Mouse (Mus musculus) kidney, embryonic 15.5 days (tissue): ENCODE results near the gene Grb7. TPM values are rescaled to one million over a fixed set of nuclear protein-coding genes. Genes with fewer than 3 reads are reported as not detected.

ENCODE experiments used
- ATAC-seq: fragments of 200-750 bp; cut with Nextera tagmentation; replicated peaks from 2 replicates; pipeline ENCODE4 v1.8.0; 2017; ENCODE audit warnings: moderate TSS enrichment; ENCODE audit not compliant: low FRiP score
- H3K27ac ChIP-seq: fragments of 300-500 bp; sonication (generic); 2 replicates; pipeline ENCODE4 v1.5.1; 2015; ENCODE audit warnings: mild to moderate bottlenecking, inconsistent platforms
- H3K27me3 ChIP-seq: fragments of 300-500 bp; sonication (generic); 2 replicates; pipeline ENCODE4 v1.6.1; 2015; ENCODE audit warnings: inconsistent platforms
- H3K36me3 ChIP-seq: fragments of 300-500 bp; sonication (generic); 2 replicates; pipeline ENCODE4 v1.6.1; 2015; ENCODE audit warnings: inconsistent platforms
- H3K4me1 ChIP-seq: fragments of 300-500 bp; sonication (generic); 2 replicates; pipeline ENCODE4 v1.6.1; 2015; ENCODE audit warnings: inconsistent platforms
- H3K4me2 ChIP-seq: fragments of 300-500 bp; sonication (generic); 2 replicates; pipeline ENCODE4 v1.6.1; 2015; ENCODE audit warnings: moderate library complexity, mild to moderate bottlenecking, inconsistent platforms
- H3K4me3 ChIP-seq: fragments of 300-500 bp; sonication (generic); replicated peaks from 2 replicates; pipeline ENCODE4 v1.5.1; 2015; ENCODE audit warnings: mild to moderate bottlenecking, inconsistent platforms
- H3K9ac ChIP-seq: fragments of 300-500 bp; sonication (generic); 2 replicates; pipeline ENCODE4 v1.6.1; 2015; ENCODE audit warnings: mild to moderate bottlenecking, inconsistent platforms
- H3K9me3 ChIP-seq: fragments of 300-500 bp; sonication (generic); replicated peaks from 2 replicates; pipeline ENCODE4 v1.6.1; 2016; ENCODE audit warnings: inconsistent platforms
- WGBS: fragments of 180-500 bp; shearing (Covaris S2); methylation state at CpG from one replicate; pipeline ENCODE4 v1.1.7; 2015; ENCODE audit warnings: mixed read lengths; 5-methylcytosine and 5-hydroxymethylcytosine counted together
- polyA plus RNA-seq: library from polyadenylated mRNA; unstranded; fragments of >200 nt; fragmentation: Nextera tagmentation; extraction: Ambion mirVana; gene quantifications from 2 replicates; pipeline ENCODE4 v1.2.1, GENCODE M21; 2015

The Grb7 gene
- 68.8 and 69.8 TPM in 2 replicates for polyA plus RNA-seq

- H3K4me2 ChIP-seq: peak within 1 kb of the TSS; percentile 50
- H3K4me3 ChIP-seq: peak within 1 kb of the TSS; percentile 47
- peak within 1 kb of the TSS; percentile 96 for H3K27ac ChIP-seq
- H3K27me3 ChIP-seq: peaks cover 29% of the 10 kb centered on the region
- no peaks in the 10 kb centered on the region for H3K9me3 ChIP-seq
- peaks cover 52% of the 10 kb centered on the region for H3K4me1 ChIP-seq
- peak; percentile 44 for ATAC-seq
- H3K36me3 ChIP-seq: peaks cover 3% of the 10 kb centered on the region; the same call in 1 of the 2 replicates
- 3% methylated on average over 5 of the region's 5 CpGs for WGBS
- peak within 1 kb of the TSS; percentile 35 for H3K9ac ChIP-seq
Observed at GRCm38 (mm10) chr11:98446213-98446561, at the start of gene Grb7. TSS of gene Grb7 (plus strand) at chr11:98446394.

DNA sequence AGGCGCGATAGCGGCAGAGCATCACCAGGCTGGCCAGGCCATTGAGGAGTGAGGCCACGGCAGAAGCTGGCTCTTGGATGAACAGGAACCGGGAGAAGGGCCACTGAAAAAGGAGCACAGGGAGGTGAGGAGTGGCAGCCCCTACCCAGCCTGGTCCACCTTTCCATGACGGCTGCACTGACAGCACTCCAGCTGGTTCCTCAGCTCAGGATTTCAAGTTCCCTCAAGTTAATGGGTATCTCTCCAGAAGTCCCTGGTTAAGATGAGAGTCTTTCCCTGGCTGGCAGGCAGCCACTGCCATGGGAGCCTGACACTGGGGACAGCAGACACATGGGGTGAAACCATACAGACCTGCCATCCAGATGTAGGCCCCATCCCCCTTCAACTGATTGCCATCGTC is 48.2 kb upstream of the Grb7 start:
- Histone ChIP-seq H3K36me3 (0 out of 2 replicates have a peak, but pooled peaks cover 6% of the 10 kb centered on the region), H3K4me2 (no peak overlapping the region), H3K9ac (no peak overlapping the region), H3K27me3 (no peaks in the 10 kb centered on the region), H3K9me3 (no peaks in the 10 kb centered on the region), H3K27ac (no peak overlapping the region), H3K4me3 (no peak overlapping the region), H3K4me1 (peaks cover 43% of the 10 kb centered on the region)
- ATAC-seq: no peak
- 94% methylated on average over 7 of the region's 7 CpGs for WGBS

DNA sequence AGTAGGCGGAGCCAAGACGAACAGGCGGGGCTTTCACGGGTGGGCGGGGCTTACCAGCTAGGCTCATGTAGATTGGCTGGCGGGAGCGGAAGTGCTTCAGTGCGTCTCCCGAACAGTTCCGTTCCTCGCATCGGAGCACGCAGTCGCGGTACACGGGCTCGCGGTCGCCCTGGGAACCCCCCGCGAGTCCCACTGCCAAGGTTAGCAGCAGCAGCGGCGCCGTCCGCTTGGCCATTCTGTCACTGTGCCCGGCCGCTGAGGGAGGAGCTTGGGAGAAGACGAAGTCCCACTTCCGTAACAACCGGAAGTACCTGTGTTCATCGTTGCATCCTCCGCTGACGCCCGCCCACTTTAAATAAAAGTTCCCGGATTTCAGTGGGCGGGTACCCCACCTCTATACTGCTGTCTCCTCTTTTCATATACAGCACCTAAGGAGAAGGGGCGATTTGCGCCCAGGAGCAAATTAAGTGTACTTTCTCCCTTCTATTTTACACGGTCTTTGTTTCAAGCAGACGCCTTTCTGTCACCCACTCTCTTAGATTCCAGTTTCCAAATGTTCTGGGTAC is 46.0 kb upstream of the Grb7 start, which contains the start of gene Pgap3:
TSS of gene Pgap3 (minus strand) at position 330 of the 566 bp plus-strand sequence.
- peak within 1 kb of the TSS; percentile 87 for H3K4me2 ChIP-seq
- peak within 1 kb of the TSS; percentile 73 for H3K9ac ChIP-seq
- no peaks in the 10 kb centered on the region for H3K9me3 ChIP-seq
- WGBS: under 1% methylated on average over 40 of the region's 40 CpGs
- ATAC-seq: peak; percentile 91
- H3K4me3 ChIP-seq: peak within 1 kb of the TSS; percentile 81
- peak within 1 kb of the TSS; percentile 100 for H3K27ac ChIP-seq
- 0 out of 2 replicates have a peak, but pooled peaks cover 6% of the 10 kb centered on the region for H3K36me3 ChIP-seq
- H3K27me3 ChIP-seq: no peaks in the 10 kb centered on the region
- H3K4me1 ChIP-seq: peaks cover 20% of the 10 kb centered on the region

GRCm38 (mm10) chr11:98400816-98401215 is 45.4 kb upstream of the Grb7 start:
- peaks cover 18% of the 10 kb centered on the region for H3K4me1 ChIP-seq
- peak overlapping the region; percentile 100 for H3K27ac ChIP-seq
- H3K27me3 ChIP-seq: no peaks in the 10 kb centered on the region
- H3K4me3 ChIP-seq: peak overlapping the region; percentile 81
- ATAC-seq: peak; percentile 63
- 0 out of 2 replicates have a peak, but pooled peaks cover 6% of the 10 kb centered on the region for H3K36me3 ChIP-seq
- H3K9me3 ChIP-seq: no peaks in the 10 kb centered on the region
- H3K9ac ChIP-seq: peak overlapping the region; percentile 73
- WGBS: 52% methylated on average over 3 of the region's 3 CpGs
- H3K4me2 ChIP-seq: peak overlapping the region; percentile 87

DNA sequence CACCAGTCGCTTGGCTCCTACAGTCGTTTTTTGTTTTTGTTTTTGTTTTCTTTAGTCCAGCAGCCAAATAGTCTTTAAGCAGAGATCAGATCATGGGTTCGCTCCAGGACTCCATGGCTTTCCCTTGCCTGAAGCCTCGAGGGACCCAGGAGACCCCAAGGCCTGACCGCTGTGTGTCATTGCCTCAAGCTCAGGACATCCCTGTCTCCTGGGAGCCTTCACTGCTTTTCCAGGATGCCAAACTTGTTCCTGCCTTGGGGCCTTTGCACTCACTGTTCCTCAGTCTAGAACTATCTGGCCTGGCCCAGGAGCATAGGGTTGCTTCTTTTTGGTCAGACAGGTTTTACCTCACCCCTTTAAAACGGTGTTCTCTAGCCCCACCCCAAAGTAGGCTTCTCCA is 39.6 kb upstream of the Grb7 start:
- Histone ChIP-seq H3K4me3 (no peak overlapping the region), H3K9ac (no peak overlapping the region), H3K36me3 (no peaks in the 10 kb centered on the region), H3K4me2 (no peak overlapping the region), H3K9me3 (no peaks in the 10 kb centered on the region), H3K27me3 (peaks cover 5% of the 10 kb centered on the region), H3K4me1 (peaks cover 27% of the 10 kb centered on the region), H3K27ac (no peak overlapping the region)
- no peak for ATAC-seq
- 67% methylated on average over 6 of the region's 6 CpGs for WGBS

DNA sequence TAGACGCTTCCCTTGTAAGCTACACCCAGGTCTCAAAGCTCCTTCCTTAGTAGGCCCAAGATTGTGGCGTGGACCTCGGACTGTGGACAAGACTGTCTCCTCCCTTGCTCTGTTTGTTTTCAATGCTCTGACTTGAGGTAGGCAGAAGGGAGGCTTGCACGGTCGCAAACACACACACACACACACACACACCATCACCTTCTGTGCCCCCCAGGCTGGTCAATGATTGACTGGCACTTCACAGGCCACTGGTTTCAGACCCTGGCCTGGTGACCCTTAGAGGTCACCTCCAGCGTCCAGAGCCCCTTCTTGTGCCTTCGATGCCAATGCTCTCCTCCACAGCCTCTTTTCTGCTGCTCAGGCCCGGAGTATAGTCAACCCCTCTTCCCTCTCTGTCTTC is 37.3 kb upstream of the Grb7 start:
- Histone ChIP-seq H3K36me3 (no peaks in the 10 kb centered on the region), H3K9me3 (no peaks in the 10 kb centered on the region), H3K4me1 (peaks cover 42% of the 10 kb centered on the region), H3K27ac (peak overlapping the region; percentile 90), H3K4me2 (peak overlapping the region; percentile 52), H3K27me3 (peaks cover 5% of the 10 kb centered on the region), H3K4me3 (peak overlapping the region; percentile 19), H3K9ac (no peak overlapping the region)
- peak; percentile 52 for ATAC-seq
- WGBS: 31% methylated on average over 8 of the region's 8 CpGs

DNA sequence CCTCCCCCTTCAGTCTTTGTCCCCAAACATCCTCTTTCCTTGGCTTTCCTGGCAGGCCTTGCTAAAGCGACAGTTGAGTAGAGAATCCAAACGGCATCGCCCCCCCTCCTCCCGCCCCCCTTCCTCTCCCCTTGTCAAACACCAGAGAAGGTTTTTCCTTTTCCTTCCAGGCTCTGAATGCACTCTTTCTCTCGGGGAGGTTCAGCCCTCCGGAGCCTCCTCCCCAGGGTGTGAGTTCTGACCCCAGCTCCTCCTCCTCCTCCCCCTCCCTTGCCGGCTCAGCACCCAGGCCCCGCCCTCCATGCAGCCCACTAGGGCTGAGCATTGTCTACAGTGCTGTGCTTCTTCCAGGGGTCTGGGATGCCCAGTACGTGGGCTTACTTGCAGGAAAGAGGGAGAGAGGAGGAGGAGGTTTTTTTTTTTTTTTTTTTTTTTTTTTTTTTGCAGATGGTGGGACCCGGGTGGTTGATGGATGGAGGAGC is 36.8 kb upstream of the Grb7 start:
- Histone ChIP-seq H3K9me3 (no peaks in the 10 kb centered on the region), H3K4me3 (peak overlapping the region; percentile 19), H3K4me2 (peak overlapping the region; percentile 52), H3K27ac (peak overlapping the region; percentile 90), H3K4me1 (peaks cover 47% of the 10 kb centered on the region), H3K36me3 (no peaks in the 10 kb centered on the region), H3K9ac (no peak overlapping the region), H3K27me3 (peaks cover 5% of the 10 kb centered on the region)
- 2% methylated on average over 9 of the region's 10 CpGs for WGBS
- peak; percentile 70 for ATAC-seq

DNA sequence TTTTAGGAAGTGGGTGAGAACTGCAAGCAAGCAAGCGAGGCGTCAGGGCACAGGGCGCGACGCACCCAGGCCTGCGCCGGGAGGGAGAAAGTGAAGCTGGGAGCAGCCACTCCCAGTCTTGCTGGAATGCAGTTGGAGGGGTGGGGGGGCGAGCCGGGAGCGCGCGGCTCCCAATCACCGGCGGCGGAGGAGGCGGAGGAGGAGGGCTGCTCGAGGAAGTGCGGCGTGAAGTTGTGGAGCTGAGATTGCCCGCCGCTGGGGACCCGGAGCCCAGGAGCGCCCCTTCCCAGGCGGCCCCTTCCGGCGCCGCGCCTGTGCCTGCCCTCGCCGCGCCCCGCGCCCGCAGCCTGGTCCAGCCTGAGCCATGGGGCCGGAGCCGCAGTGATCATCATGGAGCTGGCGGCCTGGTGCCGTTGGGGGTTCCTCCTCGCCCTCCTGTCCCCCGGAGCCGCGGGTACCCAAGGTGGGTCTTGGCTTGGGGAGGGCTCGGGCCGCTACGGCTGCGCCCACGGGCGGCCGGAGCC is 33.9 kb upstream of the Grb7 start, which contains the start of gene Erbb2:
TSS of gene Erbb2 (plus strand) at position 198 of the 524 bp plus-strand sequence.
- ATAC-seq: peak; percentile 81
- Histone ChIP-seq H3K27me3 (peaks cover 5% of the 10 kb centered on the region), H3K4me1 (peaks cover 75% of the 10 kb centered on the region), H3K36me3 (0 out of 2 replicates have a peak, but pooled peaks cover 5% of the 10 kb centered on the region), H3K9ac (peak within 1 kb of the TSS; percentile 100), H3K27ac (peak within 1 kb of the TSS; percentile 98), H3K9me3 (no peaks in the 10 kb centered on the region), H3K4me2 (peak within 1 kb of the TSS; percentile 79), H3K4me3 (peak within 1 kb of the TSS; percentile 99)
- WGBS: 0% methylated on average over 38 of the region's 49 CpGs

DNA sequence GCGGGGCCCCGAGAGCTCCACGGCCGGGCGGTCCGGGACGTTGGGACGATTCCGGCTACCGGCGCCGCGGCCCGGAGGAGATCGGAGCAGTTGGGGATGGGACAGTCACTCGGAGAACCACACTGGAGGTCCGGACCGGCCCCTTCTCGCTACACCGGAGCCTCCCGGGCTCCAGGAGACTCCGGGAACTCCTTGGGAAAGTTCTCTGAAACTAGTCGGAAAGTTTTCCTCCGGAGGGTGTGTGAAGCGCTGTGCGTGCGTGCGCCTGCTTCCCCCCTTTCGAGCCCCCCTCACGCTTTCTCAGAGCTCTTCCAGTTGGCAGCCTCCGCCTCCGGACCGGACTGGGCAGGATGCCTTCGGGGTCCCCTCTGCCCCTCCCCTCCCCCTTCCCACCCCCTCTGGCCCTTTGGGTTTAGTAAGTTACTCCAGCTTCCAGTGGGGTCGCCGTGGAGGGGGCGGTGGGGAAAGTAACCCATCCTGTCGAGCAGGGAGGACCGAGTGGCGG is 33.3 kb upstream of the Grb7 start:
- Histone ChIP-seq H3K9ac (peak overlapping the region; percentile 100), H3K4me2 (peak overlapping the region; percentile 79), H3K27ac (peak overlapping the region; percentile 98), H3K4me3 (peak overlapping the region; percentile 99), H3K36me3 (0 out of 2 replicates have a peak, but pooled peaks cover 5% of the 10 kb centered on the region), H3K9me3 (no peaks in the 10 kb centered on the region), H3K27me3 (peaks cover 5% of the 10 kb centered on the region), H3K4me1 (peaks cover 75% of the 10 kb centered on the region)
- ATAC-seq: peak; percentile 27
- 0% methylated on average over 40 of the region's 40 CpGs for WGBS

DNA sequence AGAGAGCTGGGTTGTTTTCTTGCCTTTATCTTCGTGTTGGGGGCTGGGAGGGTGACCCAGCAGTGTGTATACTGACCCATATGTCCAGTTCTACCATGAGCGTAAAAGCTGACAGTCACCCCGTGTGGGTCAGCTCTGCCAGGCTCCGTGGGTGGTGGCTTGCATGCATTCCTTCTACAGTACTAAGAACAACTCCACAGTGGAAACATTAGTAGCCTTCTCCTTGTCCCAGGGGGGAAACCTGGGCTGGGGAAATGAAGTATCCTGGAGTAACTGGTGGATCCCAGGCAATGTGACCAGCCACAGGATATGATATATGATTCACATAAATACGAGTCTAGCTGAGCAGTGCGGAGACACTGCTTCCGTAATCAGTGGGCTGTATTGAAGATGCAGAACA is 32.5 kb upstream of the Grb7 start:
- 9% methylated on average over 7 of the region's 7 CpGs for WGBS
- H3K9me3 ChIP-seq: no peaks in the 10 kb centered on the region
- ATAC-seq: no peak
- 0 out of 2 replicates have a peak, but pooled peaks cover 9% of the 10 kb centered on the region for H3K36me3 ChIP-seq
- H3K4me3 ChIP-seq: peak overlapping the region; percentile 99
- peak overlapping the region; percentile 98 for H3K27ac ChIP-seq
- H3K4me2 ChIP-seq: peak overlapping the region; percentile 79
- peaks cover 79% of the 10 kb centered on the region for H3K4me1 ChIP-seq
- H3K9ac ChIP-seq: peak overlapping the region; percentile 100
- H3K27me3 ChIP-seq: peaks cover 5% of the 10 kb centered on the region

- no peak for ATAC-seq
- H3K4me1 ChIP-seq: peaks cover 79% of the 10 kb centered on the region
- peaks cover 5% of the 10 kb centered on the region for H3K27me3 ChIP-seq
- H3K9me3 ChIP-seq: no peaks in the 10 kb centered on the region
- H3K4me3 ChIP-seq: peak overlapping the region; percentile 99
- H3K4me2 ChIP-seq: peak overlapping the region; percentile 79
- peak overlapping the region; percentile 100 for H3K9ac ChIP-seq
- WGBS: 21% methylated on average over 2 of the region's 2 CpGs
- peaks cover 13% of the 10 kb centered on the region; the same call in 1 of the 2 replicates for H3K36me3 ChIP-seq
- H3K27ac ChIP-seq: peak overlapping the region; percentile 98; the same call in 1 of the 2 replicates
Observed at GRCm38 (mm10) chr11:98414162-98414561, 32.0 kb upstream of the Grb7 start.

- Histone ChIP-seq H3K36me3 (peaks cover 41% of the 10 kb centered on the region), H3K4me1 (peaks cover 62% of the 10 kb centered on the region), H3K9ac (no peak overlapping the region), H3K4me2 (no peak overlapping the region), H3K27me3 (no peaks in the 10 kb centered on the region), H3K9me3 (no peaks in the 10 kb centered on the region), H3K27ac (0 out of 2 replicates have a peak overlapping the region, but pooled peaks have one; percentile 9), H3K4me3 (no peak overlapping the region)
- ATAC-seq: no peak
- 82% methylated on average over 1 of the region's 1 CpGs for WGBS
Observed at GRCm38 (mm10) chr11:98417074-98417473, 29.1 kb upstream of the Grb7 start.
